Mouse (Mus musculus) cerebellum, postnatal 10 days (tissue): ENCODE data around the gene Ctdspl.

ENCODE experiments used
- DNase-seq, 2 experiments: peaks; one replicate each; pipeline ENCODE4 v3.0.0; 2021; ENCODE audit warnings: mixed read lengths in 2 of 2

Ctdspl gene

GRCm38 (mm10) chr9:119031772-119032171 is 105.5 kb downstream of the Ctdspl start:
- DNase-seq: peak in 1 of 2 experiments; percentile 28

GRCm38 (mm10) chr9:119032538-119032937 is 106.3 kb downstream of the Ctdspl start:
- DNase-seq: no peak

DNA sequence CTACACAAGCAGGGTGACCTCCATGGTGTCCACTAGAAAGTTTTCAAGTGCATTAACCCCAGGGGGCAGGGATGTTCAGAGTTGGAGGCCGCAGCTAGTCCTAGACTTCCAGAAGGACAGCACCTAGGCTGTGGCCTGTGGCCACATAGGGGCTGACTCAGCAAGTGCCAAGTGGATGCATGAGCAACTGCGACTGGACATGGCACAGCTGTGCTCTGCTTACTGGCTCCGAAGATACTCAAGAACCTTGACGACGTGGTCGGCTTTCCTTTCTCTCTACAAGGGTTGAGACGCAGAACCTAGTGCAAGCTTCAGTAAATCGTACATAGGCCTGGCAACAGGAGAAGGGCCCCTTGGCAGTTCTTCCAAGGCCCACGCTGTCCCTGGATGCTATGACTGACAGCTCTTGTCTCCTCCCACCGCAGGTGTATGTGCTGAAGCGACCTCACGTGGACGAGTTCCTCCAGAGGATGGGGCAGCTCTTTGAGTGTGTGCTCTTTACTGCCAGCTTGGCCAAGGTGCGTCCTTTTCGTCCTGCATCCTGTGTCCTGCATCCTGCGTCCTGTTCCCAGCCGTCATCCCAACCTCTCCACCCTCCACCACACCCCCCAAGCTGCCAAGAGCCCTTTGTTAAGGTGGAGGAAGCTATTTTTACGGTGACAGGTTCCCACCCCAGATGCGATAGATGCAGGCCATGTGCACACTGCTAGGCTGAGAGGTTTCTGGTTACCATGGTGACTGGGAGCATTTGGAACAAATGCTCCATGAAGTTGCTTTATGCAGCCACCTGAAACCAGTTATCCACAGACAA is 107.1 kb downstream of the Ctdspl start:
- peak in 1 of 2 experiments; percentile 22 for DNase-seq

- DNase-seq: no peak
These were observed 107.8 kb downstream of the Ctdspl start for GRCm38 (mm10) chr9:119034069-119034468.

GRCm38 (mm10) chr9:119034676-119035665 is 108.7 kb downstream of the Ctdspl start:
- DNase-seq: peak; percentile 61 to 76

GRCm38 (mm10) chr9:119035836-119036235 is 109.6 kb downstream of the Ctdspl start:
- peak; percentile 60 to 71 for DNase-seq

DNA sequence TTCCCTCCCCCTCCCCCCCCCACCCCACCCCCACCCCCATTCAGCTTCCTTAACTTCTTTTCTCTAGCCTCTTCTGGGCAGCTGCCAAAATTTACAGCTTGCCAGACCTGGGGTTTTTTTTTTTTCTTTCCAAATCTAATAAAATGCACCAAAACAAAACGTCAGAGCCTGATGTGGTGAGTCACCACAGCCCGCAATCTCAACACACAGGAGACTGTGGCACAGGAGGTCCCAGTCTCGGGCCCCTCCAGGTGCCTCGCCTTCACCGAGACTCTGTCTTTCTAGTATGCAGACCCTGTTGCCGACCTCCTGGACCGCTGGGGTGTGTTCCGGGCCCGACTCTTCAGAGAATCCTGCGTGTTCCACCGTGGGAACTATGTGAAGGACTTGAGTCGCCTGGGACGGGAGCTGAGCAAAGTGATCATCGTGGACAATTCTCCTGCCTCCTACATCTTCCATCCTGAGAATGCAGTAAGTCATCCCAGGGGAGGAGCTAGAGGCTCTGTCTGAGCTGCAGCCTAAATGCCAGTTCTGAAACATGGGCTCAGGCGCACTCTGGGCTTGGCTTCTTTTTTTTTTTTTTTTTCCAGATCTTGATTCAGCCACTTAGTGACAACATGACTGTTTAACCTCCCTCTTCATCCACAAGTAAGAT is 111.0 kb downstream of the Ctdspl start:
- no peak for DNase-seq

DNA sequence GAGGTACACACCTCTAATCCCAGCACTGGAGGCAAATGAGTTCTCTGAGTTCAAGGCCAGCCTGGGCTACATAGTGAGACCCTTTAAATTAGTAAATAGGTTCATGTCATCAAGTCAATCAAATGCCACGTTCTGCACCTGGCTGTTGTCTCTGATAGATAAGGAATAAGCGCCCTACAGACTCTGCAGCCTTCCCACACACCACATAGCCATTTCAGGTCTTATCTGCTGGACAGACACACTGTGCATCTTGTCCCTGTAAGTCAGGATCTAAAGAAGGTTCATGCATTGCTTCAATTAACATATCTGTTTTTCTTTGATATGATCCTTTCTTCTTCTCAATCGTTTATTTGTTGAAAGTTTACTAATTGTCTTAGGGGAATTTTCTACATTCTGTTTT is 112.3 kb downstream of the Ctdspl start:
- DNase-seq: no peak

DNA sequence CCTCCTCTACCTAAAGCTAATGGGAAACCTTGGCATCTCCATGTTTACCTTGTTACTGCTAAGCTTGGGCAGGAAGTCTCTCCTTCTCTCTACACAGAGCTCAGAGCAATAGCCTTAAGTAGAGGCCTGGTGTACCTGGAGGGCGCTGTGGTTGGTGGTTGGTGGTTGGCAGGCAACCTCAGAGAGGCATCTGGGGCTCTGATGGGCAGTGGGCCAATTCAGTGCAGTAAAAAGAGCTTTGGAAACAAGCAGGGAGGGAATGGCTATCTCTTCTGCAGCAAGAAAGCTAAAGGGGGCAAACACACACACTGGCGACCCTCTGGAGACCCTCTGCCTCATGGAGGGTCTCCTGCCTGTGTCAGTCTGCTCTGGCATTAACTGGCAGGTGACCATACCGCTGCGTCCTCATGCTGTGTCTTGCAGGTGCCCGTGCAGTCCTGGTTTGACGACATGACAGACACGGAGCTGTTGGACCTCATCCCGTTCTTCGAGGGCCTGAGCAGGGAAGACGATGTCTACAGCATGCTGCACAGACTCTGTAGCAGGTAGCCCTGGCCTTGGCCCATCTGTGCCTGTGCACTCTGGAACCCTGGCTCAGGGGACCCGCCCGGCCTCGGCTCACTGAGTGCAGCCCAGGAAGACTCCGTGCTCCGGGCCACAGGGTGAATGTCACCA is 114.0 kb downstream of the Ctdspl start:
- peak; percentile 80 to 82 for DNase-seq

DNA sequence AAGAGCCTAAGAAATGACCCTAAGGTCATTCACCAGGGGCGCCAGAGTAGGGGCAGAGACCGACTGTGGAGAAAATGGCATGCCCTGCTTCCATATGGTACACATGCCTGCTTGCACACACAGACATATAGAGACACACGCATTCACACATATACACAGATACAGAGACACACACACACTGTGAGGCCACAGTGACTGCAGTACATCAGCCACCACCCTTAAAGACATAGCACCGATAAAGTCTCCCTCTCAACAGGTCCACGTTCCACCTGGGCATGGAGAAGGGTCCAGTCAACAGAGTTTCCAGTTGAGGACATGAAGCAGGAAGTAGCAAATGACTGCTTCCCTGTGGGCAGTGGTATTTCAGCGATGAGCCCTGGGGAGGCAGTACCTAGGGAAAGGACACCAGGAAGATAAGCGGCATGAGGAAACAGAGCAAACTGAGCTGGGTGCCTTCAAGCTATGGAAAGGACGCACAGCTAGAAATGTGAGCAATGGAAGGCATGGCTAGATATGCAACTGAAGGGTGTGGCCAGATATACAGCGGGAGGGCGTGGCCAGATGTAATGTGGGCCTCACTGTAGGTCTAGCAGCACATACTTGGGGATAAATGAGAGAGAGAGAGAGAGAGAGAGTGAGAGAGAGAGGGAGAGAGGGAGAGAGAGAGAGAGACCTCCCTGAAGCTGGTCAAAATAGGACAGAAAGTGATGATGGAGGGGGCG is 122.1 kb downstream of the Ctdspl start:
- DNase-seq: no peak

DNA sequence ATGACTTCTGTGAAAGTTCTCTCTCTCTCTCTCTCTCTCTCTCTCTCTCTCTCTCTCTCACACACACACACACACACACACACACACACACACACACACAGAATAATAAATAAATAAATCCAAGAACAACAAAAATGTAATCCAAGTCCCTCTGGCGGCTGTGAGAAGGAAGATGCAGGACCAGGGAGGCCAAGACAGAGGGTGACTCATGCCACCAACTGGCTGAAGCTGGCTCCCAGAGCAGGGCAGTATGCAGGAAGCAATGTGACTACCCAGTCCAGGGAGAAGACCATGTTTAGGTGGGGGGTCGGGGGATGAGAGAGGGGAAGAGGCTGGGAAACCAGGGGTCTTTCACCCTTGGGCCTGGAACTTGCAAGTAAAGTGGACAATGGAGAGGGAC is 124.9 kb downstream of the Ctdspl start:
- no peak for DNase-seq

GRCm38 (mm10) chr9:119052154-119052944 is 126.1 kb downstream of the Ctdspl start, which contains the start of gene Vill:
Gene Vill (plus strand): TSS chr9:119052778.
- no peak for DNase-seq

GRCm38 (mm10) chr9:119053964-119054576 is 127.8 kb downstream of the Ctdspl start:
- DNase-seq: no peak

DNA sequence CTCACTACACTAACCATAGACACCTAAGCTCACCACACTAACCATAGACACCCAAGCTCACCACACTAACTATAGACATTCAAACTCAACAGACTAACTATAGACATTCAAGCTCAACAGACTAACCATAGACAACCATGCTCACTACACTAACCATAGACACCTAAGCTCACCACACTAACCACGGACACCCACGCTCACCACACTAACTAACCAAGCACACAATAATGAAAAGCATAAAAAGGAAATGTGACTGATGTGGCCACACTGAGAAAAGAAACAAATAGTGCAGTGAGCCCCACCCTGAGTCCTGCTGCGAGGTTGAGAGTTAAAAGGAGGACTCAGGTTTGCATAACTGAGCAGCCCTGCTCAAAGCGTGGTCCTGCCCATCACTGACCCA is 129.1 kb downstream of the Ctdspl start:
- no peak for DNase-seq

- DNase-seq: no peak
These were observed 132.0 kb downstream of the Ctdspl start for GRCm38 (mm10) chr9:119058245-119058644.

DNA sequence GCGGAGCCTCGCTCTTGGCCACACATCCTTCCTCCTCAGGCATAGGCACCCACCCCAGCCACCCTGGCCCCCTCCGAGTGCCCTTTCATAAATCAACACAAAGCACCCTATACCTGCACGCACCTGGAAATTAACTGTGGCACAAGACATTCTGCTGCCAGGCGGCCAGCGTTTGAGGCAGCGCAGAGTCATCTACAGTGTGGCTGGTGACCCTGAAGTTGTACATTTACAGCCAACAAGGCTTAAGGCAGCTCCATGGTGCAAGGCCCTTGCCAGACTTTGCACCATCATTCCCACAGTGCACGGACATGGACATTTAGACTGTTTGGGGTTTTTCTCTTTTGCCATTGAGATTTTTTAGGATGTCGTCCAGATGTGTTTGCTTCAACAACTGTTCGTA is 134.4 kb downstream of the Ctdspl start:
- DNase-seq: no peak

- peak in 1 of 2 experiments; percentile 35 for DNase-seq
These were observed 136.9 kb downstream of the Ctdspl start for GRCm38 (mm10) chr9:119063036-119063644.

GRCm38 (mm10) chr9:119064296-119064695 is 138.0 kb downstream of the Ctdspl start:
- DNase-seq: no peak

DNA sequence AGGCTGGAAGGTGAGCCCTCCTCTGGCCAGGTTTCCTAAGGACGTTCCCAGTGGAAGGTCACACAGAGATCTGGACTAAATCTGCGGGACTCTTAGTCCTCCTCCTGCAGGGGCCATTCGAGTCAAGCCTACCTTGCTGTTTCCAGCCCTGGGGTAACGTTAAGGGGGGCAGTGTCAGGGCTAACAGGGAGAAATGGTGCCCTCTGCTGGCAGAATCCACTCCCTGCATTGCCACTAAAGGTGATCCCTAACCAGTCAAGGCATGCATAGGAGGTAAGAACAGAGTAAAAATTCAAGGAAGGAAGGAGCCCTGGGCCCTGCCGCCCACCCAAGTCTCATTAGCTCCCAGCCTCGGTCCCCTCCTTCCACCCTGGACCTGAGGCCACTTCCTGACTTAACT is 141.3 kb downstream of the Ctdspl start:
- peak; percentile 92 to 94 for DNase-seq

DNA sequence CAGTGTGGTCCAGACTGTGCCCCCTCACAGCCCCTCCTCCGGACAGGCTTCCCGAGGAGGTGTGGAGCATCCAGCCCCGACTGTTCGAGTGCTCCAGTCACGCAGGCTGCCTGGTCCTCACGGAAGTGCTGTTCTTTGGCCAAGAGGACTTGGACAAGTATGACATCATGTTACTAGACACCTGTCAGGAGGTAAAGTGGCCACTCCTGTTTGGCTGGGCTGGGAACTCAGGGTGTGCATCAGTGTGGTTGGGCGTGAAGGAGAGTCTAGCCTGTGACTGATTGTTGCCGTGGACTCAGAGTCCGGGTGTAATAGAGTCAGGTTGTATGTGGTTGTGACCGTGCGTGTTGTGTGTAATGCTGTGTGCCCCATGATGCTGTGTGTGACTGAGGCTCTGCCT is 142.0 kb downstream of the Ctdspl start:
- DNase-seq: no peak
